Mouse (Mus musculus) left cerebral cortex, postnatal 4 days (tissue): Measurements from ENCODE around the gene Fcrl6. TPM values are rescaled to one million over a fixed set of nuclear protein-coding genes. Genes with fewer than 3 reads are reported as not detected.

ENCODE experiments used
- DNase-seq: peaks from one replicate; pipeline ENCODE4 v3.0.0-alpha.2; 2022
- intact Hi-C: fragments of 180-260 bp; cut with DNase I; formaldehyde crosslinking; loops from one replicate; pipeline ENCODE4 v1.15.1; 2025
- total RNA-seq, 2 experiments: library from RNA; stranded (reverse); gene quantifications; 2 replicates each; pipeline ENCODE4 v1.2.3; 2021

The Fcrl6 gene
- total RNA-seq, 2 experiments from 2014 or later = not detected

DNA sequence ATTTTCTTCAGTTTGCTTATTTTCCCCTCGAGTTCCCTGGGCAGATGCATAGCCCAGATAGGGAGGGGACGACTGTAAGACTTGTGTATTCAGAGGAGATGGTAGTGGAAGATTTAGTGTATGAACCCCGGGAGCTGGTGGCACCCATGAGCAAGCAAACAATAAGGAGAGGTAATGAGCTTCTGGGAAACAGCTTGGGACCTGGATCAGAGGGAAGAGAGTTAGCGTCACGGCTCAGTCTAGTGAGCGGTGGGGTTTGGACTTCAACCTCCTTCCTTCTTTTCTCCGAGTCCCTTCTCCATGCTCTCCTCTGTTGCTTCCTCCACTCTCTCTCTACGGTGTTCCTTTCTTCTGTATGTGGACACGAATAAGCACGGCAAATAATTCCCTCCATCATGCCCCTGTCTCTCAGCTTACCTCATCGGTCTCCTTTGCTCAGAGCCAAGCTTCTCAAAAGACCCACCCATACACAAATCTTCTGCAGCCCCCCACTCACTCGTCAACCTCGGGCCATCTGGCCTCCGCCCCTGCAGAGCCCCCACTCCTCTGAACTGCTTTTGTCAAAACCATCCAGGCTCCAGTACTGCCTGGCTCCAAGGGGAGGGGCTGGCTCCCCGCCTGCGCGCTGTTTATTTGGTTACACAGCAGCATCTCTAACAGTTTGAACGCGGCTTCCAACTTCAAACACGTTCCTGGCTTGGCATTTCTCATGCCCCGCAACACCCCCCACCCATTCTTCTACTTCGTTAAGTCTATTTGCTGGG is 14.4 kb upstream of the Fcrl6 start:
- intact Hi-C loops = no loop called here
- DNase-seq = peak; percentile 52

DNA sequence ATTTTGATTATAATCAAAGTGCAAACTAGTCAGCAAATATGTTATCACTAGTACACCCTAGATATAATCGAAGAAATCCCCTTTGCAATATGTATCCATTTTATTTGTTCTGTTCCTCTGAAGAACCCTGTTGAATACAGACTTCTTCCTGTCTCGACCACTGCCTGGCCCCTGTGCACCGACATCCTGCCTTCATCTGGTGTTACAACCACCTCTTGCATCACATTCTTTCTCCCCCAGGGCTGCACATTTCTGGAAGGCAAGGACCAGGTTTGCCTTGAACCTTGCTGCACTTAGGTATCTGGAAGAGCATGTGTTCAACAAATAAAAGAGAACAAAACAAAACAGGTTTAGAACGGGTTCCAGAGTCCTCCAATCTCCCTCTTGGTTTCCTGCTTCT is 13.1 kb upstream of the Fcrl6 start:
- intact Hi-C loops = no loop called here

DNA sequence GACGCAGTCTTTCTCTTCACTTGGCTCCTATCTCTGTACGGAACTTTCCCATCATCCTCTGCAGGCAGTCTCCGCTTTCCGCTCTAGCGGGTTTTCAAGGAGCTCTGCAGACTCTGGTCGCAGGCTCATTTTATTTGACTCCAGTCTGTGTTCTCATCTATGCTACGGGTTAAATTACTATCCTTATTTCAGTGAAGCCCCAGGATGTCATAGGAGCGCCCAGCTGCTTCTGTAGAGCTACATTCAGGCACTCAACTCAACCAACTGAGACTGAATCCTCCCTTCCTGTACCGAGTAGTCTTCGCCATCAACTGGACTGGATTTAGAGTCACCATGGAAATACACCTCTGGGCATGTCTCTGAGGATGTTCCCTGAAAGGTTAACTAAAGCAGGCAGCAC is 12.3 kb upstream of the Fcrl6 start:
- no peak for DNase-seq
- intact Hi-C loops = no loop called here

More for the DNA sequence above, 13.1 kb upstream of the Fcrl6 start:
- DNase-seq = no peak

DNA sequence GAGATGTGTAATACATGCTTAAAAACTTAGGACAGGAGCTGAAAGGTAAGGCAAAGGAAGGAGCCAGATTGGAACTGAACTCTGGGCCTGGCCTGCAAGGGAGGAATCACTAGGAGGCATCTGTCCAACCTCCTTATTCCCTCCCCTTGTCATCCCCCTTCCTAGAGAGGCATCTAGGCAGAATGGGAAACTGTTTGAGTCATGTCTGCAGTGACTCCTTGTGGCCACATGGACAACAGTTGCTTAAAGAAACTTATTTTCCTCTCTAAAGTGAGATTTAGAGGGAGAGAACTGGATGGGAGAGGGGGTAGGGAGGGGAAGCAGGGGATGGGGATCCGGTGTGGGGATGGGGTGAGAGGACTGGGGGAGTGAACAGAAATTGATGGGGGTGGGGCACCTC is 10.4 kb upstream of the Fcrl6 start:
- intact Hi-C loops = no loop called here

DNA sequence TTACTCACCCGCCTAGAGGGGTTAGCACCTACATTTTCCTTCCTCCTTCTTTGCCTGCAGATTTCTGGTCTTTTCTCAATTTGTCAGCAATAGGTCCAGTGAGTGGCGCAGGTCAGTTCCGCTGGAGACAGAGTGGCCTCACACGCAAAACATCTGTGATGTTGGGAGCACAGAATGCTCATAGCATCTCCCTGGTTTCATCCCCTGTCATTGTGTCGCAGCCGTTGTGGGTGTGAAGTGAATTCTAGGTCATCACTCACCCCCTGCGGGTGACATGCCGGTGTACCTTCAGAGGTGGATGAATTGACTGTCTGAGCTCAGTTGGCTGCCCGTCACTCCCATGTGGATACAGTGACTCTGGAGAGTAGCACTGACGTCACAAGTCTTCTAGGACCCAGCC is 9.0 kb upstream of the Fcrl6 start:
- no peak for DNase-seq
- intact Hi-C loops = no loop called here

More for the DNA sequence above, 10.4 kb upstream of the Fcrl6 start:
- DNase-seq = no peak

DNA sequence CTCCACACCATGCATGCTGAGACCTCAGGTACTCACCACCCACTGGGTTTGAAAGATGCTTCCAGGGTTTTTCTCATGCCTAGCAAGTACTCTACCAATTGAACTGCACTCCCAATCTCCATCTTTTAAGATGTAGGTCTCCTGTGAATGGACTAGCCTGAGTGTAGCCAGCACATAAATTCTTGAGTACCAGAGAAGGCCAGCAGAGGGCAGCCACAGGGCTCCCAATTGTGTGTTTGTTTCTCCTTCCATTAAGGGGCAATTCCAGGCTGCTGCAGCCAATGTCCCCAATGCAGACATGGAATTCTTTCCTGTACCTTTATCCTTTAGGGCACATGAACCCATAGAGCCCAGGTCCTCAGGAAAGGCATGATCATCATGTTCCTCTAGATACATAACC is 7.9 kb downstream of the Fcrl6 start:
- intact Hi-C loops = no loop called here

DNA sequence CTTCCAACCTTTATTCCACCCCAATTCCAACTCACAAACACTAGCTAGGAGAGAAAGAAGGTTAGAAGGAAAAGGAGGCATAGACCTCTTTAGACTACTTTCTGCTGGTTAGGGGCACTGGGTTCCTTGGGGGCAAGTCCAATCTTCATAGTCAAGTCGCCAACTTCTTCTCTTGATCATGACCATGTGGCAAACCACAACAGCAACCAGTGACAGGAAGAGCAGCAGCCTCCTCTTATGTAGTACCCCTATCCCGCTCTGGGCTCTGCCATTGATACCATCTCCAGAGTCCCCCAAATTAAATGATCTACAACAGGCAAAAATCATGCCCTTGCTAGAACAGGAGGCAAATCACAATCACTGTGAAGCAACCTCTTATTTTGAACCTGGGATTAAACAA is 8.4 kb downstream of the Fcrl6 start:
- DNase-seq = no peak
- intact Hi-C loops = no loop called here

More for the DNA sequence above, 7.9 kb downstream of the Fcrl6 start:
- peak; percentile 58 for DNase-seq

DNA sequence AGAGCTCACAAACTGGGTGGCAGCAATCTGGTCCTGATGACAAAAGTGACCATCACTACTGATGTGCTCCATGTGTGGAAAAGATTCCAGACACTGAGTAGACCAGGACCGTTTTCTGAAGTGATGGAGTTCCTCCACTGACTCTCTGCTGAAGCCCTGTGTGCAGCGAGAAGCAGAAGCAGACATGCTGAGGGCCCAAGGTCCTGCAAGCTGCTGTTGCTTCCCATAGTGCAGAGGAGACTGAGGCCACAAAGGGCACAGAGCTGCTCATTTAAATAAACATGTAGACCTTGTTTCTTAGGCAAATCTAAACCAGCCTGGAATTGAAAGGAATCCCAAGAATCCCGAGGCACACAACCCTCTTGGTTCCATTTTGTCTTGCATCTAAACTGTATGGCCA is 9.0 kb downstream of the Fcrl6 start:
- intact Hi-C loops = no loop called here
- no peak for DNase-seq

DNA sequence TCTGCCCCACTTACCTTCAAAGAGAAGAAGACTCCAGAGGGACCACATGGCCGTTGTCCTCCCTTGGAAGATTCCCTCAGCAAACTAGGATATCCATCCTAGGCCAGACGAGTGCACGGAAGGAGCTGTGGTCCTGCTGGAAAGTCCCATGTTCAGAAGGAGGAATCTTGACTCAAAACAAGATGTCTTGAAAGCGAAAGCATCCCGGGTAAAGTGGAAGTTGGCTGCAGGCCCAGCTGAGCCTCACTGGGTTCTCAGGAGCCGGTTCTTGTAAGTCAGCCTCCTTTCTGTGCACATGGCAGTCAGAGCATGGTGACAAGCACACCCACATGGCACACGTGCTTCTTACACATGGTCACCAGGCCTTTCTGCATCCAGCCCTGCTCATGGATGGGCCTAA is 12.0 kb downstream of the Fcrl6 start, which contains the start of gene Slamf8:
Gene Slamf8, minus strand, starts transcription at position 184 of the 400 bp plus-strand sequence.
- intact Hi-C loops = no loop called here
- no peak for DNase-seq

DNA sequence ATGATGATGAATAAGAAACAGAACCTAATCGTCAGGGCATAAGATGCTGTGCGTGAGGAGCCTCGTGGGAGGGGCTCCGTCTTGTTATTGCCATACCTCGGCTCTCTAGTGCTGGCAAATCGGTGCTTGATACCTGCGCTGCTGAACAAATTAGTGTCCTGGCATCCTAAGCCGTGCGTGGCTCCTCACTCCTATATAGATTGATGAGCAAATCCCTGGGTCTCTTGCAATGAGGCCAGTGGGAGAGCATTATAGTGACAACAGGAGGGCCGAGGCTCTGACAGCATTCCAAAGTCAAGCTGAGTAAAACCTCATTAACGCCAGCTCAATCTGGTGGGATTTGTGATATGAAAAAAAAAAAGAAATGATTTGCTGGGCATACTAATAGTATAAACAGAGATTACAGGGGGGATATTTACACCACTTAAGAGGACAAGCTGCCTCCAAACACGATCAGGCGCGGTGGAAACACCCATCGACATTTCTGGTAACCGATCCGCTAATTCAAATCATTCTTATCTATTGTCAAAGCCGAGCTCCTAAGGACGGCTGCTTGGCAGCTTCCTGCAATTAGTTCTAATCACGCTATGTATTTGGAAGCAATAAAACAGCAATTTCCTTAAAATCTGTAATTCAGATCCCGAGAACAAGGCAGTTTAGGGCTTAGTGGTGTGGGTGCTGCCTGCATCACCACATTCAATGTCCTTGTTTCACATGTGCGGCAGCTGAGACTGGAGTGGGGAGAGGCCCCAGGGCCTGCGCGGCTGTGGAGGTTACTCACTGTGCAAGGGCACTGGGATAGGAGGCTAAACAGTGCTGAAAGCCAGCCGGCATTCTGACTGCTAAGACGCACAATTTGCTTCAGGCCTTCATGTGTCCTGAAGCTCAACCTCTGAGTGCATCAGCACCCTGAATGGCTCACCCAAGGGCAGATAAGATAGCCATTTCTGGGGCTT is 16.5 kb downstream of the Fcrl6 start:
- intact Hi-C loops = no loop called here
- DNase-seq = no peak

DNA sequence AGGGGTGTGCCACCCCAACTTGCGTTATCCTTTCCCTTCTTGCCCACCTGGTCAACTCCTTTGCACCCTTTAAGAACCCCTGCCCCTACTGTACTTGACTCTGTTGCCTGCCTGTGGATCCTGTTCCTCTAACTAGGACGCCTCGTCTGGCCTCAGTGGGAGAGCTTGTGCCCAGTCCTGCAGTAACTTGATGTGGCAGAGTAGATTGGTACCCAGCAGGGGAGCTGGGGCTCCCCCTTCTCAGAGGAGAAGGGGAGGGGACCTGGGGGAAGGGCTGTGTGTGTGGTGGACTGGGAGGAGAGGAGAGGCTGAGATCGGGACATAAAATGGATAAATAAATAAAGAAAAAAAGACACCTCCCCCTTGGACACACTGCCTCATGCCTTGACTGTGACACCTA is 17.3 kb downstream of the Fcrl6 start:
- no peak for DNase-seq
- intact Hi-C loops = no loop called here

DNA sequence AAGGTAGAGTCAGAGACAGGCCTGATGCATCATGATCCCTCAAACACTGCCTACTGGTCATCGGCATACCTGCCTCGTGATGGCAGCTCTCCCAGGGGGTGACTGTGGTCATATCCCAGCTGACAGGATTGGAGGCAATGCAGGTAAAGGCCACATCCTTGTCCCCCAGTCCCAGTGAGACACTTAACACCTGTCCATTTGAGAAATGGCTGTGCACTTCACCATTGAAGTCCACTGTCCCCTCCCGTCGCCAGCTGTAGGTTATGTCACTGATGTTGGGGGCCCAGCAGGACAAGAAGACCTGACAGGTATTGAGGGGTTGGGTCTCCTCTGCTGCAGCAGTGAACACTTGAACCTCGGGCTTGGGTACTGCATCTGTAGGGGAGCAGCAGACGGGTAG is 18.1 kb downstream of the Fcrl6 start:
- intact Hi-C loops = no loop called here
- DNase-seq = no peak

DNA sequence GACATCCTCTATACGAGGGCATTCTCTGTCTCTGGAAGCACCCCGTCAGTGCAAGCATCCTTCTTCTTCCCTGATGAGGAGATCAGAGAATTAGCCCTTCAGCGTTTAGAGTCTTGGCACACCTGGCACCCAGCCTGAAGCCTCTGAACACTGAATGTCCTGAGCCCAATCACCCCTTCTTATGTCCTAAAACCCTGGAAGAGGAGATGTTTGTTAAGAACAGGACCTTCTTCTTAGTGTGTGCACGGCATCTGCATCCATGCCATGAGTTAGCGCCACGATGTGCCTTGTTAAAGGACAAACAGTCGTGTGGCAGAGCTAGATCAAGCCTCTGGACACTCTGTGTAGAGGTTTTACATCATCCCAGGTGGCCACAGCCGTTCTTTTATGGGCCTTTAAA is 19.9 kb downstream of the Fcrl6 start:
- intact Hi-C loops = no loop called here

DNA sequence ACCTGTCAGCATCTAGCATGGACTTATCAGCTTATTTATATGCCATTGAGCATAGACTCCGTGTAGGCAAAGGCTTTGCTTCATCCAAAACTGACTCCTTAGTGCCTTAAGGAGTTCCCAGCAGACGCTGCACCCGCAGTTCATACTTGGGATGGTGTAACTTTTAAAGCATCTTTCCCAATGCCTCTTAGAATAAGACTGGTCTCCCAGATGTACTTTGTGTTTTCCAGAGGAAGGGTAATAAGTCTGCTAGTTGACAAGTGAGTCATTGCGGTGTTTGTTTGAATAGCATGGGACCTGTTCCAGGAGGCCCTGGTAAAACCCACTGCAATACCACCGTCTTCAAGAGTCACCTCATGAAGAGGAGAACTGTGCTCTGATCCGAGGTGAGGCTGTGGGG is 22.2 kb downstream of the Fcrl6 start:
- DNase-seq = no peak
- intact Hi-C loops = no loop called here

More for the DNA sequence above, 19.9 kb downstream of the Fcrl6 start:
- DNase-seq = no peak

DNA sequence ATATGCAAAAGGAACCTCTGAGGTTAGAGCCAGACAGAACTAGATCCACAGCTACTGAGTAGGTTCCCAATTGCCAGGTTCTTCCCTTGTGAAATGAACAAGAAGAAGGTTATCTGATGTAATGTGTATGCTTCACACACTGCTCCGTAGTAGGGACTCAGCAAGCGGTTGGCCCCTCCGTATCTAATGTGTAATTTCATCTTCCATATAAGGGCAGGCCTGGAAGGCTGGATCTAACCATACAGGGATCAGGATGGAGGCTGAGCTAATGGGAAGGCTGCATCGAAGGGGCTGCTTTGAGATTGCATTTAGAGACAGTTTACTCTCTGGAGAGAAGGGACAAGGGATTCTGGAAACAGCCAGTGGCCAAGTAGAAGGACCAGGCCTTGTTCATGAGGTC is 34.6 kb downstream of the Fcrl6 start:
- DNase-seq = no peak
- intact Hi-C loops = no loop called here

DNA sequence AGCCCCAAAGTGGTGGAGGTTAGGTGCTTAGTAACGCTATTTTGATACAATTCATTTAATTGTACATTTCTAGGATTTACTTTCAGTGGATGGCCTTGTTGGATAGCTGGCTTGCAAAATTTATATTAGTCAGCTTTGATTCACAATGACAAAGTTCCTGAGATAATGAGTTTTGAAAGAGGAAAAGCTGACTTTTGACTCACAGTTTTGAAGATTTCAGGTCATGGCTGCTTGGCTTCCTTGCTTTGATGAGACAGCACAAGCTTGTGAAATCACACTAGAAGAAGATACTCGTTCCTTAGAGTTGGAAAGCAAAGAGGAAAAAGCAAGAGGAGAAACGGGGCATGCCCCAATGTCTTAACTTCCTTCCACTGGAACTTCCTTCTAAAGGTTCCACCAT is 36.2 kb downstream of the Fcrl6 start:
- intact Hi-C loops = no loop called here

DNA sequence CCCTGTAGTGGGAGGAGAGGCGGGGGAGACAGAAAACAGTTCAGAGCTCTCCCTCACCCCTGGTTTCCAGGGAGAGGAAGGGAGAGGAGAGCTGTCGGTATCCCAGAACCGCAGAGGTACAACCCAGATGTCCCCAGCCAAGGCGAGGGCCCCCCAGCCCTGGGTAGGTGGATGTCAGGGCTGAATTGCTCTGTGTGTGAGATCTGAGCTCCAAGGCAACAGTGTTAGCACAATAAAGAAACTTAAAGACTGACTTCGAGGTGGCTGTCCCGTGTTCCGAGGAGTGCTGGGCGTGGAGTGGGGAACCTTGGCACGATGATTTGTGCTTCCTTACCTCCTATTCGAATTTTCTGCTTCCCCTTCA is 38.9 kb downstream of the Fcrl6 start:
- DNase-seq = no peak
- intact Hi-C loops = no loop called here

More for the DNA sequence above, 36.2 kb downstream of the Fcrl6 start:
- no peak for DNase-seq

DNA sequence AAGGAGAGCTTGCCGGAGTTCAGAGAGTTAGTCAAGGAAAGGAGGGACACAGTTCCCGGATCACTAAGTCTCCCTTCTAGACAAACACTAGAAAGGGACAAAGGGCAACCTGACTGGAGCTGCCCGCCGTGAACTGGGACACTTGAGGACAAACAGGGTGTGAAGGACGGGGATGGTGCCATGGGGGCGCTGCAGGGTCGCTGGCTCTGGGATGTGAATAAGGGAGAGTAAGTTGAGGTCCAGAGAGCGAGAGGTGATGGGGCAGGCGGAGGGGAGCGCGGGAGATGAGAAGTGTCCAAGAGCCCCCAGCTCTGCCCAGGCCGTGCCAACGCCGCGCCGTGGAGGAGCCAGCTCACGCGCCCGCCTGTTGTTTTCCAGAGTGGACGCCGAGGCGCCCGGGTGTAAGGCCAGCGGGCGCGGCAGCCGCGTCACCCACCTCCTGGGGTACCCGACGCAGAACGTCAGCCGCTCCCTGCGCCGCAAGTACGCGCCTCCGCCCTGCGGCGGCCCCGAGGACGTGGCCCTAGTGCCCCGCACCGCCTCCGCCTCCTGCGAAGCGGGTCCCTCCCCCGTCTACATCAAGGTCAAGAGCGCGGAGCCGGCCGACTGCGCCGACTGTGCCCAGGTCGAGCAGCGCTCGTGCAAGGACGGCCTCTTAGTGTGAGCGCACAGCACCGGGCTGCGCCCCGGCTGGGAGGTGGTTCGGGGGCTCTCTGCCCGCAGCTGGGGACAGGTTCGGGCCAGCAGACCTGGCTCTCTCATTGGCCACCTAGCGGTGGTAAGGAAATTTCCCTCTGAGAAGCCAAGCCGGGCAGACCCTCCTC is 39.5 kb downstream of the Fcrl6 start:
- intact Hi-C loops = no loop called here
- peak; percentile 67 for DNase-seq

DNA sequence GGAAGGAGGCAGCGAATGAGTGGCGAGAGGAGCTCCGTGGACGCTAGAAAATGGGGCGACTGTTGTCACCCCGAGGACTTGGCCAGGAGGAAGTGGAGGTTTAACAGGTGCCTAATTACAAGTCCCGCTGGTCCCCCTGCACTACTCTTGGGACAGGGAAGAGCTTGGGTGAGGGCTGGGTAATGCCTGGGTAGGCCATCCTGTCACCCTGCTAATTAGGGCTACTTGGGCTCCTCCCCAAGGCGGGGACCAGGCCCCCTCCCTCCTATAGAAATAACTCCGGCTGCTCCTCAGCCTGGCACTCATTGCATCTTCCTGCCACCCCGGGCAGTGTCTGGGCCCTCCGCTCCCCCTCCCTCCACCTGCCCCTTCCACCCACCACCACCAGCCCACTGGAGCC is 46.7 kb downstream of the Fcrl6 start, which contains the start of gene Vsig8:
Gene Vsig8, plus strand, starts transcription at position 301 of the 400 bp plus-strand sequence.
- intact Hi-C loops = no loop called here
- DNase-seq = no peak

DNA sequence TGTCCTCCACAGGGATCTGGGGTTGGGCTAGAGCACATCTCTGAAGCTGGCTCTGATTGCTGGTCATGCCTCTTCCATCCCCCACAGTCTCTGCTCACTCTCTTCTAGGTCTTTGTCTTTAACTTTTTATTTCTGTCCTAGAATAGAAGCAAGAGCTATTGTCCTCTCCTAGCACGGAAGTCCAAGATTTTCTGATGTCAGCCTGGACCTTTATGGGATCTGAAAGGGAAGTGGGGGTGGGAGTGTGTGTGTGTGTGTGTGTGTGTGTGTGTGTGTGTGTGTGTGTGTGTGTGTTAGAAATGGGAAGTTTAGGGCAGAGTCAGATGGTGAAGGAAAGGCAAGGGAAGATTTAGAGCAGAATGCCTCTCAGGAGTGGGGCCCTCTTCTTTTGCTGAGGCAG is 49.7 kb downstream of the Fcrl6 start:
- intact Hi-C loops = no loop called here

DNA sequence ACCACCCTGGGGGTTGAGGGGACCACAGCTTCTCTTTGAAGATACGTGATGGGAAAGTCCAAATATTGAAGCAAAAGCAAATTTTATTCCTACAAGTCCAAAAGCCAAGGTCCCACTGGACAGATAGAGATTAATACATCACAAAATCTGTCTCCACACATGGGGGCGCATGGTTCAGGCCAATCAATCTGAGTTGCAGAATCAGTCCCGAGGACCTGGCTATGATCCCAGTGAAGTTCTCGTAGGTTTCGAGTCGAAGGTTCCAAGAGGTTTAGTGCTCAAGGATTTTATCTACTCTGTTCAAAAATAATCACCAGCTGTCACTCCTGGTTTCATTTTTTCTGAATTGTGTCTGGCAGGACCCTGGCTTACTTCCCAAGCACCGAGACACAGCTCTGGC is 51.3 kb downstream of the Fcrl6 start:
- intact Hi-C loops = no loop called here
- no peak for DNase-seq

More for the DNA sequence above, 49.7 kb downstream of the Fcrl6 start:
- no peak for DNase-seq
